Mouse (Mus musculus) spleen, adult 2 months (tissue): ENCODE results near the gene Nod1.

Experiments used
- CTCF ChIP-seq: fragments of 200-500 bp; IDR thresholded peaks from 2 replicates; pipeline ENCODE4 v1.5.1; 2011; ENCODE audit warnings: mild to moderate bottlenecking, inconsistent platforms; ENCODE audit not compliant: insufficient read depth, insufficient read length, insufficient replicate concordance; ENCODE audit errors: extremely low read depth
- POLR2A ChIP-seq: fragments of 200-500 bp; IDR thresholded peaks from 2 replicates; pipeline ENCODE4 v1.6.1; 2011; ENCODE audit warnings: low read depth, low read length, inconsistent platforms

- TF ChIP-seq CTCF, result no peak
- no peak for TF ChIP-seq POLR2A
These were observed 45.5 kb downstream of the Nod1 start for GRCm38 (mm10) chr6:54926899-54927298.
